Mouse (Mus musculus): ENCODE results near the gene Gm49373. TPM values are rescaled to one million over a fixed set of nuclear protein-coding genes. Genes with fewer than 3 reads are reported as not detected.
"Not testable (repeated sequence)": the region's sequence is repeated elsewhere in the genome, so short reads cannot be mapped to it uniquely, and the experiment has no call there.

Gm49373 gene
- polyA plus RNA-seq, 1 experiment from 2014 or later: 1.5 TPM

DNA sequence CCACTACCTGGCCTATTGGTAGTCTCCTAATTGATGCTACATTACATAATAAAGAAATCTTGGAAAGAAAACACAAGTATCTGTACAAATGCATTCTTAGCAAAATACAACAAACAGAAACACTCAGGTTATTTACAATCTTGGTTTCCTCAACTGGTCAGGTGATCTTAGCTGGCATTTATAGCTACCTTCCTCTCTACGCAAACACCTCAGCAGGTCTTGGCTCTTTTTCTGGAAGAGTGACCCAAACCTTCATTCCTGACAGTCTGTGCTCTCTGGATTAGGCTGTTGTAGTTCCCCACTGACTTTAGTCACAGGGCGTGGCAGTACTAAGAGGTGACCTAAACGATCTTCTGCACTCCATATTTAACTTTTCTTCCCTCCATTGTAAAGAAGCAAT lies 27.7 kb downstream of the Gm49373 start:
- H3K27me3 ChIP-seq (ENCODE audit: control insufficient read depth, insufficient read depth, low read length): peaks cover 2% of the 10 kb centered on the region; the same call in 1 of the 2 replicates
- ATAC-seq (replicated peaks; ENCODE audit: low FRiP score): no peak
- no peak overlapping the region for H3K27ac ChIP-seq (ENCODE audit: low read depth, low read length)
- no peaks in the 10 kb centered on the region for H3K9me3 ChIP-seq (ENCODE audit: control insufficient read depth, low read length)
- no peaks in the 10 kb centered on the region for H3K36me3 ChIP-seq (ENCODE audit: control insufficient read depth, insufficient read depth, low read length)
- 89% methylated on average over 3 of the region's 3 CpGs for WGBS
- H3K9ac ChIP-seq (ENCODE audit: low read length): no peak overlapping the region
- no peaks in the 10 kb centered on the region for H3K4me1 ChIP-seq (replicated peaks; ENCODE audit: control insufficient read depth, insufficient read depth, low read length)
- no peak overlapping the region for H3K4me2 ChIP-seq (ENCODE audit: low read depth, low read length, severe bottlenecking)
- H3K4me3 ChIP-seq (ENCODE audit: low read depth, low read length): no peak overlapping the region
- no peak for DNase-seq (ENCODE audit: low spot score)

DNA sequence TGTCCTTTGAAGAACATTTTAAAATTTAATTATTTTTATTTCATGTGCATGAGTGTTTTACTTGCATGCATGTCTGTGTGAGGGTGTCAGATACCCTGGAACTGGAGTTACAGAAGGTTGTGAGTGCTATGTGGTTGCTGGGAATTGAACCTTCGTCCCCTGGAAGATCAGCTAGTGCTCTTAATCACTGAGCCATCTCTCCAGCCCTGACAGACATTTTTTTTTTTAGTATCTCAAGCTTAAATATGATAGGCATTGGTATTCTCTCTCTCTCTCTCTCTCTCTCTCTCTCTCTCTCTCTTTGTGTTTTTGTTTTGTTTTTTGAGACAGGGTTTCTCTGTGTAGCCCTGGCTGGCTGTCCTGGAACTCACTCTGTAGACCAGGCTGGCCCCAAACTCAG lies 28.1 kb downstream of the Gm49373 start:
- not testable (repeated sequence) for H3K27me3 ChIP-seq (ENCODE audit: control insufficient read depth, insufficient read depth, low read length); H3K27ac ChIP-seq (ENCODE audit: low read depth, low read length); H3K4me3 ChIP-seq (ENCODE audit: low read depth, low read length); H3K4me1 ChIP-seq (replicated peaks; ENCODE audit: control insufficient read depth, insufficient read depth, low read length); H3K36me3 ChIP-seq (ENCODE audit: control insufficient read depth, insufficient read depth, low read length); DNase-seq (ENCODE audit: low spot score); H3K9ac ChIP-seq (ENCODE audit: low read length); H3K4me2 ChIP-seq (ENCODE audit: low read depth, low read length, severe bottlenecking); H3K9me3 ChIP-seq (ENCODE audit: control insufficient read depth, low read length); ATAC-seq (replicated peaks; ENCODE audit: low FRiP score)
- WGBS: 69% methylated on average over 1 of the region's 1 CpGs

- Histone ChIP-seq H3K9ac (ENCODE audit: low read length) (no peak overlapping the region), H3K9me3 (ENCODE audit: control insufficient read depth, low read length) (no peaks in the 10 kb centered on the region), H3K4me2 (ENCODE audit: low read depth, low read length, severe bottlenecking) (no peak overlapping the region), H3K27ac (ENCODE audit: low read depth, low read length) (no peak overlapping the region), H3K36me3 (ENCODE audit: control insufficient read depth, insufficient read depth, low read length) (no peaks in the 10 kb centered on the region), H3K4me3 (ENCODE audit: low read depth, low read length) (no peak overlapping the region), H3K4me1 (replicated peaks; ENCODE audit: control insufficient read depth, insufficient read depth, low read length) (no peaks in the 10 kb centered on the region), H3K27me3 (ENCODE audit: control insufficient read depth, insufficient read depth, low read length) (peaks cover 10% of the 10 kb centered on the region)
- WGBS: 80% methylated on average over 4 of the region's 4 CpGs
- no peak for ATAC-seq (replicated peaks; ENCODE audit: low FRiP score)
- DNase-seq (ENCODE audit: low spot score): no peak
Observed at GRCm38 (mm10) chr9:21043563-21043962, 29.3 kb downstream of the Gm49373 start.

- 42% methylated on average over 4 of the region's 4 CpGs for WGBS
- Histone ChIP-seq H3K9me3 (ENCODE audit: control insufficient read depth, low read length) (no peaks in the 10 kb centered on the region), H3K4me3 (ENCODE audit: low read depth, low read length) (no peak overlapping the region), H3K4me2 (ENCODE audit: low read depth, low read length, severe bottlenecking) (no peak overlapping the region), H3K36me3 (ENCODE audit: control insufficient read depth, insufficient read depth, low read length) (no peaks in the 10 kb centered on the region), H3K4me1 (replicated peaks; ENCODE audit: control insufficient read depth, insufficient read depth, low read length) (peaks cover 4% of the 10 kb centered on the region; the same call in 1 of the 2 replicates), H3K27me3 (ENCODE audit: control insufficient read depth, insufficient read depth, low read length) (peaks cover 33% of the 10 kb centered on the region), H3K27ac (ENCODE audit: low read depth, low read length) (no peak overlapping the region), H3K9ac (ENCODE audit: low read length) (no peak overlapping the region)
- DNase-seq (ENCODE audit: low spot score): no peak
- no peak for ATAC-seq (replicated peaks; ENCODE audit: low FRiP score)
Observed at GRCm38 (mm10) chr9:21041308-21041707, 31.6 kb downstream of the Gm49373 start.

DNA sequence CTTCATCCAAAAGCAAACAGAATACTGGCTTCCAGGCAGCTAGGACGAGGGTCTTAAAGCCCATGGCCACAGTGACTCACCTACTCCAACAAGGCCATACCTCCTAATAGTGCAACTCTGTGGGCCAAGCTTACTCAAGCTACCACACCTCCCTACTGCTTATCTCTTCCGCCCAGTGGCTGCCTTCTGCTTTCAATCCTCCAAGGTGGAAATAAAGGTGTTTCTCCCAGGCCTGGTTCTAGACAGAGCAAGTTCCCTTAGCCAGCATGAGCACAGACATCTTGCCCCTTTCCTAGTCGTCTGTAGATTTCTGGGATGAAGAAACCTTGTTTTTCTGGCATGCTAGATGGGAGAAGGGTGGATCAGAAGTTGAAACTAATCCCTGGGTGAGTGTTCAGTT lies 33.1 kb downstream of the Gm49373 start:
- Histone ChIP-seq H3K27me3 (ENCODE audit: control insufficient read depth, insufficient read depth, low read length) (peaks cover 48% of the 10 kb centered on the region), H3K9ac (ENCODE audit: low read length) (no peak overlapping the region), H3K4me2 (ENCODE audit: low read depth, low read length, severe bottlenecking) (no peak overlapping the region), H3K27ac (ENCODE audit: low read depth, low read length) (no peak overlapping the region), H3K4me1 (replicated peaks; ENCODE audit: control insufficient read depth, insufficient read depth, low read length) (peaks cover 6% of the 10 kb centered on the region; the same call in 1 of the 2 replicates), H3K4me3 (ENCODE audit: low read depth, low read length) (no peak overlapping the region), H3K36me3 (ENCODE audit: control insufficient read depth, insufficient read depth, low read length) (no peaks in the 10 kb centered on the region), H3K9me3 (ENCODE audit: control insufficient read depth, low read length) (no peaks in the 10 kb centered on the region)
- DNase-seq (ENCODE audit: low spot score) (no peak), ATAC-seq (replicated peaks; ENCODE audit: low FRiP score) (no peak)
- 74% methylated on average over 3 of the region's 3 CpGs for WGBS

DNA sequence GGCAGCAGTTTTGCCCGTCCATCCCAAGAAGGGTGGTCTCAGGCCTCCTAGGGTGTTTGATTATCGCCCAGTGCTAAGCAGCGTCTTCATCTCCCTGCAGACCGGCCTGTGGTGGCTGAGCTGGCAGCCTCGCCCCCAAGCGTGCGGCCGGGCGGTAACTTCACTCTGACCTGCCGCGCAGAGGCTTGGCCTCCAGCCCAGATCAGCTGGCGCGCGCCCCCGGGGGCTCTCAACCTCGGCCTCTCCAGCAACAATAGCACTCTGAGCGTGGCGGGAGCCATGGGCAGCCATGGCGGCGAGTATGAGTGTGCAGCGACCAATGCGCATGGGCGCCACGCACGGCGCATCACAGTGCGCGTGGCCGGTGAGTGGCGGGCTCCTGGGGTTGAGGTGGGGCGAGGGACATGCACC lies 35.4 kb downstream of the Gm49373 start:
- peak overlapping the region; percentile 49 for H3K4me2 ChIP-seq (ENCODE audit: low read depth, low read length, severe bottlenecking)
- 0 out of 2 replicates have a peak, but pooled peaks have one; percentile 16 for ATAC-seq (replicated peaks; ENCODE audit: low FRiP score)
- H3K4me1 ChIP-seq (replicated peaks; ENCODE audit: control insufficient read depth, insufficient read depth, low read length): peaks cover 13% of the 10 kb centered on the region
- no peaks in the 10 kb centered on the region for H3K9me3 ChIP-seq (ENCODE audit: control insufficient read depth, low read length)
- DNase-seq (ENCODE audit: low spot score): peak; percentile 72
- WGBS: under 1% methylated on average over 31 of the region's 31 CpGs
- H3K27me3 ChIP-seq (ENCODE audit: control insufficient read depth, insufficient read depth, low read length): peaks cover 70% of the 10 kb centered on the region
- peak overlapping the region; percentile 20; the same call in 1 of the 2 replicates for H3K9ac ChIP-seq (ENCODE audit: low read length)
- no peaks in the 10 kb centered on the region for H3K36me3 ChIP-seq (ENCODE audit: control insufficient read depth, insufficient read depth, low read length)
- no peak overlapping the region for H3K27ac ChIP-seq (ENCODE audit: low read depth, low read length)
- H3K4me3 ChIP-seq (ENCODE audit: low read depth, low read length): peak overlapping the region; percentile 24

DNA sequence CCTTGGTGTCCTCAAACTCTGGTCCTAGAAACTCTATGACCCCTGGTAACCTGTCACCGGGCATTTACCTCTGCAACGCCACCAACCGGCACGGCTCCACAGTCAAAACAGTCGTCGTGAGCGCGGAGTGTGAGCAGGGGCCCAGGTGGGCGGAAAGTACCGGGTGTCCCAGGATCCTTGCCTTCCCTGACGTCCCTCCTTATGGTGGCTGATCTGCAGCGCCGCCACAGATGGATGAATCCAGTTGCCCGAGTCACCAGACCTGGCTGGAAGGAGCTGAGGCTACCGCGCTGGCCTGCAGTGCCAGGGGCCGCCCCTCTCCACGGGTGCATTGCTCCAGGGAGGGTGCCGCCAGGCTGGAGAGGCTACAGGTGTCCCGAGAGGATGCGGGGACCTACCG lies 36.2 kb downstream of the Gm49373 start:
- Histone ChIP-seq H3K36me3 (ENCODE audit: control insufficient read depth, insufficient read depth, low read length) (no peaks in the 10 kb centered on the region), H3K9ac (ENCODE audit: low read length) (no peak overlapping the region), H3K27me3 (ENCODE audit: control insufficient read depth, insufficient read depth, low read length) (peaks cover 78% of the 10 kb centered on the region), H3K4me3 (ENCODE audit: low read depth, low read length) (no peak overlapping the region), H3K9me3 (ENCODE audit: control insufficient read depth, low read length) (no peaks in the 10 kb centered on the region), H3K27ac (ENCODE audit: low read depth, low read length) (no peak overlapping the region), H3K4me1 (replicated peaks; ENCODE audit: control insufficient read depth, insufficient read depth, low read length) (peaks cover 21% of the 10 kb centered on the region), H3K4me2 (ENCODE audit: low read depth, low read length, severe bottlenecking) (no peak overlapping the region)
- ATAC-seq (replicated peaks; ENCODE audit: low FRiP score) (no peak), DNase-seq (ENCODE audit: low spot score) (no peak)
- WGBS: 2% methylated on average over 22 of the region's 22 CpGs

DNA sequence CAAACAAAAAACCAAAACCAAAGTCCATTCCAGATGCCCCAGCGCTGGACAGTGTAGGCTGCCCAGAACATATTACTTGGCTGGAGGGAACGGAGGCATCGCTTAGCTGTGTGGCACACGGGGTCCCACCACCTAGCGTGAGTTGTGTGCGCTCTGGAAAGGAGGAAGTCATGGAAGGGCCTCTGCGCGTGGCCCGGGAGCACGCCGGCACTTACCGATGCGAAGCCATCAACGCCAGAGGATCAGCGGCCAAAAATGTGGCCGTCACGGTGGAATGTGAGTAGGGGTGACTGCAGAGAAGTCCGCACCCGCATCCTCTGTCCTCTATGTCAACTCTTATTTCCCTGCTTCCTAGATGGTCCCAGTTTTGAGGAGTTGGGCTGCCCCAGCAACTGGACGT lies 36.7 kb downstream of the Gm49373 start:
- ATAC-seq (replicated peaks; ENCODE audit: low FRiP score) (no peak), DNase-seq (ENCODE audit: low spot score) (no peak)
- Histone ChIP-seq H3K9me3 (ENCODE audit: control insufficient read depth, low read length) (no peaks in the 10 kb centered on the region), H3K27ac (ENCODE audit: low read depth, low read length) (no peak overlapping the region), H3K9ac (ENCODE audit: low read length) (no peak overlapping the region), H3K4me1 (replicated peaks; ENCODE audit: control insufficient read depth, insufficient read depth, low read length) (peaks cover 24% of the 10 kb centered on the region), H3K4me3 (ENCODE audit: low read depth, low read length) (no peak overlapping the region), H3K36me3 (ENCODE audit: control insufficient read depth, insufficient read depth, low read length) (no peaks in the 10 kb centered on the region), H3K27me3 (ENCODE audit: control insufficient read depth, insufficient read depth, low read length) (peaks cover 84% of the 10 kb centered on the region), H3K4me2 (ENCODE audit: low read depth, low read length, severe bottlenecking) (no peak overlapping the region)
- WGBS: 7% methylated on average over 20 of the region's 20 CpGs

- no peak overlapping the region for H3K9ac ChIP-seq (ENCODE audit: low read length)
- DNase-seq (ENCODE audit: low spot score) (no peak), ATAC-seq (replicated peaks; ENCODE audit: low FRiP score) (no peak)
- no peak overlapping the region for H3K4me2 ChIP-seq (ENCODE audit: low read depth, low read length, severe bottlenecking)
- 15% methylated on average over 9 of the region's 9 CpGs for WGBS
- H3K4me1 ChIP-seq (replicated peaks; ENCODE audit: control insufficient read depth, insufficient read depth, low read length): peaks cover 25% of the 10 kb centered on the region
- H3K4me3 ChIP-seq (ENCODE audit: low read depth, low read length): no peak overlapping the region
- H3K9me3 ChIP-seq (ENCODE audit: control insufficient read depth, low read length): no peaks in the 10 kb centered on the region
- H3K27ac ChIP-seq (ENCODE audit: low read depth, low read length): no peak overlapping the region
- no peaks in the 10 kb centered on the region for H3K36me3 ChIP-seq (ENCODE audit: control insufficient read depth, insufficient read depth, low read length)
- peaks cover 87% of the 10 kb centered on the region for H3K27me3 ChIP-seq (ENCODE audit: control insufficient read depth, insufficient read depth, low read length)
Observed at GRCm38 (mm10) chr9:21035586-21035985, 37.3 kb downstream of the Gm49373 start.

All from forebrain, embryonic 11.5 days (tissue).